Comparison of ENCODE assay signal across 16 mouse cellular contexts in genomic region chr5:33230285-33230684, GRCm38 (mm10). TPM values are rescaled to one million over a fixed set of nuclear protein-coding genes. Genes with fewer than 3 reads are reported as not detected.
DNase-seq lines count a peak whose midpoint lies in the region; ATAC-seq and TF ChIP-seq lines count a peak whose summit lies in the region.
"Had no signal": no experiment of that assay in that cellular context is flagged by ENCODE, and none has a peak within 500 bp of the region (broad histone marks: within the 10 kb centered on the region; RNA-seq: fewer than 3 reads in every experiment).

No protein-coding gene starts in this region.

- WGBS in hindbrain, postnatal 0 days = 23% methylated on average over 5 of the region's 5 CpGs
- WGBS in hindbrain, embryonic 13.5 days = 44% methylated on average over 5 of the region's 5 CpGs
- WGBS in stomach, postnatal 0 days = 50% methylated on average over 5 of the region's 5 CpGs

- H3K4me1 ChIP-seq in hindbrain, postnatal 0 days (ENCODE audit: insufficient read depth, low read length) = peaks cover 8% of the 10 kb centered on the region; the same call in 1 of the 2 replicates
- peaks cover 4% of the 10 kb centered on the region; the same call in 1 of the 2 replicates for H3K4me1 ChIP-seq in hindbrain, embryonic 13.5 days (replicated peaks)
- peaks cover 2% of the 10 kb centered on the region; the same call in 1 of the 2 replicates for H3K4me1 ChIP-seq in stomach, postnatal 0 days (replicated peaks; ENCODE audit: control insufficient read depth, insufficient read depth)

- intact Hi-C loops in gastrocnemius, postnatal 14 days (cut with DNase I; ENCODE audit: low total_unique reads) = no loop called here

- H3K27me3 ChIP-seq in hindbrain, postnatal 0 days (ENCODE audit: insufficient read depth, low read length) = no peaks in the 10 kb centered on the region
- H3K27me3 ChIP-seq in hindbrain, embryonic 13.5 days = no peaks in the 10 kb centered on the region
- H3K27me3 ChIP-seq in stomach, postnatal 0 days (ENCODE audit: control insufficient read depth, insufficient read depth, low read length) = no peaks in the 10 kb centered on the region
- H3K27me3 ChIP-seq: limb, embryonic 15.5 days had no signal

- no peak overlapping the region for H3K9ac ChIP-seq in hindbrain, postnatal 0 days (replicated peaks; ENCODE audit: low read length)
- H3K9ac ChIP-seq in hindbrain, embryonic 13.5 days = no peak overlapping the region
- no peak overlapping the region for H3K9ac ChIP-seq in stomach, postnatal 0 days (ENCODE audit: low read length)
- H3K9ac ChIP-seq: limb, embryonic 15.5 days; liver, postnatal 0 days had no signal

- TF ChIP-seq EP300 in stomach, postnatal 0 days (optimal IDR thresholded peaks at IDR 0.05) = no peak

- ATAC-seq in hindbrain, postnatal 0 days = peak; percentile 77
- no peak for ATAC-seq in hindbrain, embryonic 13.5 days (ENCODE audit: low FRiP score)
- ATAC-seq in stomach, postnatal 0 days (ENCODE audit: low FRiP score, low TSS enrichment) = no peak
- ATAC-seq: intestine, embryonic 16.5 days; liver, postnatal 0 days had no signal

- no peak overlapping the region for H3K4me3 ChIP-seq in hindbrain, postnatal 0 days (ENCODE audit: low read length)
- H3K4me3 ChIP-seq in hindbrain, embryonic 13.5 days = no peak overlapping the region
- no peak overlapping the region for H3K4me3 ChIP-seq in stomach, postnatal 0 days (ENCODE audit: low read depth, low read length)
- H3K4me3 ChIP-seq: limb, embryonic 15.5 days; myocyte had no signal

- H3K9me3 ChIP-seq in hindbrain, postnatal 0 days (ENCODE audit: low read length) = no peaks in the 10 kb centered on the region
- H3K9me3 ChIP-seq in hindbrain, embryonic 13.5 days = no peaks in the 10 kb centered on the region
- H3K9me3 ChIP-seq in stomach, postnatal 0 days (ENCODE audit: control insufficient read depth, low read length) = no peaks in the 10 kb centered on the region
- H3K9me3 ChIP-seq: limb, embryonic 15.5 days had no signal

- no peak overlapping the region for H3K27ac ChIP-seq in hindbrain, postnatal 0 days
- H3K27ac ChIP-seq in hindbrain, embryonic 13.5 days = no peak overlapping the region
- H3K27ac ChIP-seq in stomach, postnatal 0 days (replicated peaks) = peak overlapping the region; percentile 61
- H3K27ac ChIP-seq: limb, embryonic 15.5 days had no signal

- peak; percentile 37; the same call in 1 of the 2 replicates for TF ChIP-seq CTCF in hindbrain, postnatal 0 days (IDR thresholded peaks at IDR 0.05; ENCODE audit: low read depth)
- 0 out of 2 replicates have a peak, but pooled peaks have one; percentile 17 for TF ChIP-seq CTCF in stomach, postnatal 0 days (IDR thresholded peaks at IDR 0.05; ENCODE audit: low read depth)

- no peaks in the 10 kb centered on the region for H3K36me3 ChIP-seq in hindbrain, postnatal 0 days (ENCODE audit: insufficient read depth, low read length)
- no peaks in the 10 kb centered on the region for H3K36me3 ChIP-seq in hindbrain, embryonic 13.5 days
- no peaks in the 10 kb centered on the region for H3K36me3 ChIP-seq in stomach, postnatal 0 days (ENCODE audit: control insufficient read depth, insufficient read depth, low read length)
- H3K36me3 ChIP-seq: limb, embryonic 15.5 days had no signal

- DNase-seq in gastrocnemius, postnatal 14 days = peak; percentile 40
- no peak for DNase-seq in gastrocnemius, adult 18-20 months (ENCODE audit: low spot score)
- peak; percentile 65 for DNase-seq in hindbrain, postnatal 0 days (ENCODE audit: low spot score)
- DNase-seq in retina, postnatal 1 day = peak; percentile 39
- no peak for DNase-seq in retina, embryonic 14.5 days (ENCODE audit: low spot score)
- DNase-seq in stomach, postnatal 0 days (ENCODE audit: low spot score) = no peak
- DNase-seq in adrenal gland, adult 2 months = no peak
- DNase-seq: adrenal gland, postnatal 14 days; kidney, postnatal 10 days; liver, postnatal 0 days; thymus, postnatal 36 days had no signal

- H3K4me2 ChIP-seq in hindbrain, postnatal 0 days (ENCODE audit: low read depth, low read length) = no peak overlapping the region
- H3K4me2 ChIP-seq in hindbrain, embryonic 13.5 days = no peak overlapping the region
- H3K4me2 ChIP-seq in stomach, postnatal 0 days (replicated peaks; ENCODE audit: low read depth) = no peak overlapping the region
- H3K4me2 ChIP-seq: limb, embryonic 15.5 days had no signal

RNA-seq across cellular contexts. Expression of gene Spon2, which starts 12.0 kb away (rescaled TPM):
- total RNA-seq in gastrocnemius, postnatal 14 days (2021) = 10 to 100 TPM in 1 of 2 experiments, 1 to 10 TPM in 1; 3.5 to 12.3 TPM
- total RNA-seq in gastrocnemius, adult 18-20 months (2021) = 1 to 10 TPM; 1.5 to 1.6 TPM
- 4.3 TPM in 2 replicates for total RNA-seq in hindbrain, postnatal 0 days (2014; rRNA removed)
- polyA plus RNA-seq in hindbrain, postnatal 0 days (2015; fragmentation: Nextera tagmentation; extraction: Ambion mirVana) = 3.6 and 3.9 TPM in 2 replicates
- polyA plus RNA-seq in hindbrain, embryonic 13.5 days (2015; fragmentation: Nextera tagmentation; extraction: Ambion mirVana) = 2.8 and 3.0 TPM in 2 replicates
- 41.2 and 43.6 TPM in 2 replicates for polyA plus RNA-seq in stomach, postnatal 0 days (2015; fragmentation: Nextera tagmentation; extraction: Ambion mirVana)
- 1 to 10 TPM; 1.2 to 2.5 TPM for total RNA-seq in adrenal gland, adult 2 months (2021)
- polyA plus RNA-seq in adrenal gland, adult 2 months (2012; rRNA removed) = 2.6 and 2.8 TPM in 2 replicates
- total RNA-seq: neutrophil, adult 5-6 weeks had no signal

RNA-seq across cellular contexts. Expression of gene Ctbp1, which starts 44.5 kb away (rescaled TPM):
- total RNA-seq in gastrocnemius, postnatal 14 days (2021) = 100 to 1,000 TPM; 184 to 200 TPM
- total RNA-seq in gastrocnemius, adult 18-20 months (2021) = 100 to 1,000 TPM; 211 to 229 TPM
- 468 and 519 TPM in 2 replicates for total RNA-seq in hindbrain, postnatal 0 days (2014; rRNA removed)
- 372 and 378 TPM in 2 replicates for polyA plus RNA-seq in hindbrain, postnatal 0 days (2015; fragmentation: Nextera tagmentation; extraction: Ambion mirVana)
- 503 and 515 TPM in 2 replicates for polyA plus RNA-seq in hindbrain, embryonic 13.5 days (2015; fragmentation: Nextera tagmentation; extraction: Ambion mirVana)
- 157 and 165 TPM in 2 replicates for polyA plus RNA-seq in stomach, postnatal 0 days (2015; fragmentation: Nextera tagmentation; extraction: Ambion mirVana)
- total RNA-seq in adrenal gland, adult 2 months (2021) = 100 to 1,000 TPM; 206 to 228 TPM
- polyA plus RNA-seq in adrenal gland, adult 2 months (2012; rRNA removed) = 447 and 508 TPM in 2 replicates

Comparison
In these comparisons a context has a peak if more than half of its experiments do, and no peak if none do; other contexts are left out.
1. DNase-seq: peak in gastrocnemius, postnatal 14 days (single experiment), hindbrain, postnatal 0 days (single experiment) and retina, postnatal 1 day (single experiment); none in gastrocnemius, adult 18-20 months (single experiment), retina, embryonic 14.5 days (single experiment), stomach, postnatal 0 days (single experiment) and adrenal gland, adult 2 months (single experiment).